Mouse (Mus musculus) ovary, adult 2 months (tissue): Measurements from ENCODE around the gene 3110021N24Rik. TPM values are rescaled to one million over a fixed set of nuclear protein-coding genes. Genes with fewer than 3 reads are reported as not detected.

Experiments
- polyA plus RNA-seq: library from polyadenylated mRNA; depleted of rRNA; stranded (reverse); fragments of >200 nt; gene quantifications from 2 replicates; pipeline ENCODE4 v1.2.3, GENCODE M21; 2012; rRNA removed

3110021N24Rik gene
- 0.18 and 0.29 TPM in 2 replicates for polyA plus RNA-seq

GRCm38 (mm10) chr4:108719349-108719748, at the start of gene 3110021N24Rik:
Gene 3110021N24Rik, plus strand, starts transcription at chr4:108719649.

GRCm38 (mm10) chr4:108780057-108780863, 60.8 kb downstream of the 3110021N24Rik start, which contains the start of gene Zfyve9:
Gene Zfyve9, minus strand, starts transcription at chr4:108780798.

Other genes starting within 250 kb of the 3110021N24Rik start
- gene Prpf38a, start 140.3 kb upstream of the 3110021N24Rik start, polyA plus RNA-seq = 3.0 and 3.6 TPM in 2 replicates
- 1.00 and 1.6 TPM in 2 replicates for gene Orc1, start 140.2 kb upstream of the 3110021N24Rik start, polyA plus RNA-seq
- 36.7 and 43.7 TPM in 2 replicates for gene Cc2d1b, start 99.7 kb upstream of the 3110021N24Rik start, polyA plus RNA-seq
- 4.6 and 6.3 TPM in 2 replicates for gene Zfyve9, start 61.1 kb downstream of the 3110021N24Rik start, polyA plus RNA-seq
- gene Btf3l4, start 114.0 kb downstream of the 3110021N24Rik start, polyA plus RNA-seq = 12.0 and 12.9 TPM in 2 replicates
- gene Txndc12, start 115.0 kb downstream of the 3110021N24Rik start, polyA plus RNA-seq = 7.2 and 9.5 TPM in 2 replicates
- 59.1 and 64.7 TPM in 2 replicates for gene Kti12, start 128.1 kb downstream of the 3110021N24Rik start, polyA plus RNA-seq
- 0.29 TPM in 1 of 2 replicates, not detected in the other for gene A730015C16Rik, start 129.0 kb downstream of the 3110021N24Rik start, polyA plus RNA-seq
- 3.2 and 6.8 TPM in 2 replicates for gene Rab3b, start 159.4 kb downstream of the 3110021N24Rik start, polyA plus RNA-seq